Mouse (Mus musculus) fat pad, adult 2 months (tissue): ENCODE measurements around the gene Stim1.
"Not testable (repeated sequence)": the region's sequence is repeated elsewhere in the genome, so short reads cannot be mapped to it uniquely, and the experiment has no call there.

Experiments used
- DNase-seq: peaks from one replicate; pipeline ENCODE4 v3.0.0-alpha.2; 2011; ENCODE audit warnings: low read depth, low spot score; ENCODE audit errors: extremely low read depth

Gene Stim1

DNA sequence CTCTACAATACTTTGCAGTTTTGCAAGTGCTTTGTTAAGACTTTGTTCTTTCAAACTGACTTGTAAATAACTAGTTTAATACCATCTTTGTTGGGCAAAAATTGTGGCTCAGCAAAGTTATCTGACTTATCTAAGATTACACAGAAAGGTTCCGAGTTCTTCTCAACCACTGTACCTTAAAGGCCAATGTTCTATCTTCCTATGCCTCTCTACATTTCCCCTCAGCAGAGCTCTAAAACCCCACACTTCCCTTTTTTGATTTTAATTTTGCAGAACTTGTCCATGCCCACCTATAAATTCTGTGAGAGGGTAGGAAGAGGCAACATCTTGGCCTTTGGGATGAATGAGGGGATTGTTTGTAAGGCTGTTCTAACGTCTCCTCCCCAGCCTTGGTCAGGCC, 166.7 kb downstream of the Stim1 start:
- DNase-seq, result no peak

DNA sequence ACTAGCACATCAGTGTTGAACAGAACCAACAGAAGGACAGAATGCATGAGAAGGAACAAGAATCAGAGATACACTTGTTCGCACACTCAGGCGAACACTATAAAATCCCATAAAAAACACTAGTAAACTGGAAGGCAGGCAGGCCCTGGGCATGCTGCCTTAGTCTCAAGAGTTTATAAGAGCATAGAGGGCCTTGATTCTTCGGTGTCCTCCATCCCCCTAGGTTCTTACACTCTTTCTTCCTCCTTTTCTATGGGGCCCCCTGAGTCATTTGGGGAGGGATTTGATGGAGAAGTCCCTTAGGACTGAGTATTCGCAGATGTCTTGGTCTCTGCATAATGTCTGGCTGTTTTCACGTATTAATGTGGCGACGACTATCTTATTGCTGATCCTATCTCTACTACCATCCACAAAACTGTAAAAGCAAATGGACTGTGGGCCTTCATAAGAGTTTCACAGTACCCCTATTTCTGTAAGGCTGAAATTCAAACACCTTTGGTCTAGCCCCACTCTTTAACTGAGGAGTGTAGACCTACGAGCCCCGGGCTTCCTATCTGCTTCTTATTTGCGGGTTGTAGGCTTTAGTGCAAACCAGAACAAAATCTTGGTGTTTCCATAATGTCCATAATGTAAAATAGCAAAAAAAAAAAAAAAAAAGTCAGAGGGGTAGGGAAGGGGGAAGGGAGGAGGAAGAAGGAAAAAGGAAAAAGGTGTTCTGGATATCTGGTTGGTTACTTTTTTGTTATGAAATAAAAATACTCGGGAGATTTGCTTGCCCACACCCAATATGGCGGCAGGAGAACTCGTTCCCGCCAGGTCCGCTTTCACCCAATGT, 173.4 kb downstream of the Stim1 start:
- DNase-seq, result no peak

DNA sequence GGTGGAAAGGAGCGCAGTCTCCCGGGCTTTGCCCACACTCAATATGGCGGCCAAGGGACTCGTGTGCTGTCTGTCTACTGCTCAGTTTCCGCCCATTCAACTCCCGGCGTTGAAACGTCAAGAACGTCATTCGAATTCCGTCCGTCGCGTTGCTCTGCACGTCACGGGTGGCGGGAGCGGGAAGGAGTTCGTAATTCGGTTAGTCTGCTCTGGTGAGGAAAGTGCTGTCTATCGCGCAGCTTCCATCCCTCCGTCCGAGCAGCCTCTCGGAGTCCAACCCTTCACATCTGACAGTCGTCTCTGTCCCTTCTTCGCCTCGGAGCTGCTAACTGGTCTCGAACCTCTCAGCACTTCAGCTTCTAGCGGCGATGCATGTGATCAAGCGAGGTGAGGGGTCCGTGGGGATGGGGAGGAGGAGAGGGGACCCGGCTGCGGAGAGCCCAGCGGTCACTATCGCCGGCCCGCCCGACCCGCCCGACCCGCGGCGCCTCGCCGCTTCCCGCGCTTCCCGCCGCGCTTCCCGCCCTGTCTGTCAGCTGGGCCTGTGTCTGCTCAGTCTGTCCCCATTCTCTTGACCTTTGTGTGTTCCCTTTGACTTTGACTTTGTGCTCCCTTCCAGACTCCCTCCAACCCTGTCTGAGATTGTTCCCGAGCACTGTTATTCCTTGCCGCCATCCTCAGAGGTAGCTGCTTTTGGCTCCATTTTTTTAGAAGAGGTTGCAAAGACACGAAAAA, 174.2 kb downstream of the Stim1 start, which contains the start of gene Rrm1:
Gene Rrm1 (plus strand): TSS at position 39 of the 735 bp plus-strand sequence.
- DNase-seq, result peak; percentile 79

DNA sequence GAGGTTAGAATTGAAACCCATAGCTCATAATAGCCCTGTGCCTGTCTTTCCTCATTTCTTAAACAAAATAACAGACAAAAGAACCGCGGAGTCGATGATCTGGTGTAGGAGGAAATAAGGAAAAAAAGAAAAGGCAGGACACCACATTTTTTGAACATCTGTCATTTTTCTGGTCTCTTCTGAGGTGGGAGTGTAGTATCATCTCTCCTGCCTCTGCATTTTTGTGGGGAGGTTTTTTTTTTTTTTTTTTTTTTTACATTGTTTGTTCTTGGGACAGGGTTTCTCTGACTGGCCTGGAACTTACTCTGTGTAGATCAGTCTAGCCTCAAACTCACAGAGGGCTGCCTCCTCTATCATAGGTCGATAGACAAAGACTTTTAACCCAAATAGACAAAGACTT, 174.8 kb downstream of the Stim1 start:
- no peak for DNase-seq

DNA sequence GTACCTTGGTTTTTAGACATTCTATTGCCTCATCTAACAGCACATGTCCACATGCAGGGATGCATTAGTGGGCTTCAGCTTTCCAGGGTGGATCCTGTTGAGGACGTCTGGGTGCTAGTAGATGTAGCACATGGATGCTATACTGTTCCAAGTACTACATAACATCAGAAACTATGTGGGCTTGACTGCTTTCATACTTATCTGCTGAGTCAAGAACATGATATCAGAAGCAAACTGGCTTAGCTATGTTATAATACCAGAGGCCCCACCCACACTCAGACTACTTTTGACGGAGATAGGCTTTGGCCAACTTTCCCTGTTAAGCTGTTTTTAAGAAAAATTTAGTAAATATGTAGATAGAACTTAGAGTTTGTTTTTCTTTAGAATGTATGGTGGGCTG, 176.7 kb downstream of the Stim1 start:
- DNase-seq, result no peak

DNA sequence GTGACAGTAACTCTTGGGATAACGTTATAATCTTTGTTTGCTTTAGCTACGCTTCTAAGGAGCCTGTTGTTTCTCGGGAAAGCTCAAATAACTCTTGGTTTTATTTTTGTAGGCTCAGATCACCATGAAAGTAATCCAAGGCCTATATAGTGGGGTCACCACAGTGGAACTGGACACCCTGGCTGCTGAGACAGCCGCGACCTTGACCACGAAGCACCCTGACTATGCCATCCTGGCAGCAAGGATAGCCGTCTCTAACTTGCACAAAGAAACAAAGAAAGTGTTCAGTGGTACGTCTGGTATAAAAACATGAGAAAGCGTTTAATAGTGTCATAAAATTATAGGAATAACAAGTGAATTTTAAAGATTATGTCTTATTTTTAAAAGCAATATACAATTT, 178.8 kb downstream of the Stim1 start:
- DNase-seq, result no peak

DNA sequence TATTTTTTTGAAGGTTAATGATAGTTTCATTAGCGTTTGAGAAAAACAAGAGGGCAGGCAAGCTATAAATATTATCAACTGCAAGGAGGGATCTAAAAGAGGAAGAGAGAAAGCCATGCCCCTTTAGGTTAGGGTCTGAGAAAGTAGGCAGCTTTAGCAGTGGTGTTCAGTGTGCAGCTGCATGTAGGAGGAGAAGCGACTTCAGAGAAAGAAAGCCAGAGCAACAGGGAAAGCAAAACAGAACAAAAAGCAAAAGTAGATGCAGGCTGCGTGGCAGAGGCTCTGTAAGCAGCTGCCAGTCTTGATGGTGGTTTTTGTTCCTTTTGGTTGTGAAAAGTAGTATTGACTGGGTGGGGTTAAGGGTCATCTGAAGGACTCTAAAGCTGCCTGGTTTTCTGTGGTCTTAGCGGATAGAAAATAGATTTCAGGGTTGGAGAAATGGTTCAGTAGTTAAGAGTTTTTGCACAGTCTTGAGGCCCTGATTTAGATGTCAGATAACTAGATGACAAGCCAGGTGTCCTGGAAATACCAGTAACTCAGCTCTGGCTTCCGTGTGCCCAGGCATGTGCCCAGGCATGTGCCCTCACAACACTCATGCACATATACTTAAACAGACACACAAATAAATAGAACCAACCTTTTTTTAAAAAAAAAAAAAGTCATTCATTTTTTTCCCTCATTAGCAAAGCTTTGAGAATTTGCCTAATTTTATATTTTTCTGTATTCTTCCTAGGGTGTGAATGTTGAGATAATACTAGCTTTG, 191.2 kb downstream of the Stim1 start:
- DNase-seq, result no peak

DNA sequence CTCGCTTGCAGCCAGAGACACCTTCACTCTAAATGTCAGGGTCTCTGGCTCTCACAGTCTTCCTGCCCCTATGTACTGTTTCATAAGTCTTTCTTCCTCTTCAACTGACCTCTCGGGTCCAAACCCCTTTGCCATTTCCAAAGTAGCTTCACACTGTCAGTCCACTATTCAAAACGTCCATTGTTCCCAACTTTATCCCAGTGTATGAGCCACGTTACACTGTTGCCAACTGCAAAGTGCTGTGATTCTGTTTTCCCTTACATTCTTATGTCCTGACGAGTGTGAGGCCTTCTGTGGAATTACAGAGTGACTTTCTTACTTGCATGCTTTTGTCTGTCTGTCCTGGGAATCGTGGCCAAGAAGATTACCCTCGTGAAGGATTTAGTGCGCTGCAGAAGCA, 200.0 kb downstream of the Stim1 start:
- DNase-seq, result no peak

DNA sequence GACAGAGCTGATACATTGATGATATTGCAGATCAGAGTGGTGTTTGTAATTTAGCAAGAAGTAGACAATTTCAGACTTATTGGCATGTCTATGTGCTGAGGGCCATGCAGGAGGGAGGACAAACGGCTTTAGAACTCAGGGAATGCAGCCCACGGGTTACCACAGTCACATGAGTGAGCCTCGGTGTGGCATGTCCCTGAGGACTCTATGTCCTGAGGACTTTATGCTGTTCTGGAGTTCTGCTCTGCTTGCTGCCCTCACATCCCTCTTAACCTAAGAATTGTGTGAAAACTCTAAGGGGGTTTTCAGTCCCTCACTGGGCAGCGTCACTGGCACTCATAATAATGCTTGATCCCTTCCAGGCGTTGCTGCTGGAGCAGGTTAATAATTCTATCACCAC, 205.1 kb downstream of the Stim1 start:
- DNase-seq, result no peak

DNA sequence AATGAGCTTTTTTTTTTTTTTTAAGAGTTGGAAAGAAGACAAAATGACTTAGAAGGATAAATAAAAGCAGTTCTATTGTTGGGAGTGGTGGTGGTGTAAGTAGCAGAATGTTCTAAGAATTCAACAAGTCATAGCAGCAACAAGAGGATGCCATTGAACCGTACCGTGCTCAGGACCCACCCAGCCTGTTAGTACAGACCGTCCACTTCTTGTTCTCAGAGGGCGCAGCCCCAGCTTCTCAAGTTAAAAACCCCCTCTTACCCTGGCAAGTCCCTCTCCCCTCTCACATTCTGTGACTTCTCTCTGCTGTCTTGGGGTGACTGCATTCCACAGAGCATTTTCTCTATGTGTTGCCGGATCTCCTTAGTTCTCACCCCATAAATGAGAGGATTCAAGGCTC, 209.0 kb downstream of the Stim1 start:
- no peak for DNase-seq

DNA sequence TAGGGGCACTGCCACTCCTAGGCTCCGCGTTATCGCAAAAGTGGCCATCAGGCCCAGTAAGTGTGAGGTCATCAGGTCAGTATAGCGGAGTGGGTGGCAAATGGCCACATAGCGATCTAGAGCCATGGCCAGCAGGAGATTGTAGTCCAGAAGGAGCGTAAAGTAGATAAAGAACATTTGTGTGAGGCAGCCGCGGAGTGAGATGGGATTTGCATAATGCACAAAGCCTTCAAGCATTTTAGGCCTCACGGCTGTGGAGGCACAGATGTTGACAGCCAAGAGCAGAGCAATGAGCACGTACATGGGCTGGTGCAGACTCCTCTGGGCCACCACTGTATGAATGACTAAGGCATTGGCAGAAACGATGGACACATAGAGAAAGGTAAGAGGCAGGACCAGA, 209.8 kb downstream of the Stim1 start:
- no peak for DNase-seq

DNA sequence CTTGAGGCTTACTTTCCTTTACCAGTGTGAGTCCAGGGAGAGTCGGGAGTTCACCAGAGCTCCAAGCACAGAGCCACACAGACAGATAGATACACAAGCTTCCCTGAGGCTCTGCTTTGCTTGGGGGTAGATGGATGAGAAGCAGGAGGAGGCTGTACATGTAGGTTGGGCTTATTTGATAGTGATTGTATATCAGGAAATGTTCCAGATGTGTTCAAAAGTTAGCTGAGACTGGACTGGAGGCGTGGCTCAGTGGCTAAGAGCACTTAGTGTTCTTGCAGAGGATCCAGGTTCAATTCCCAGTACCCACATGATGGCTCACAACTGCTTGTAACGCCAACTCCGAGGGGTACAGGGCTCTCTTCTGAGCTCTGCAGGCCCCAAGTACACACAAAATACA, 210.8 kb downstream of the Stim1 start:
- DNase-seq, result no peak

DNA sequence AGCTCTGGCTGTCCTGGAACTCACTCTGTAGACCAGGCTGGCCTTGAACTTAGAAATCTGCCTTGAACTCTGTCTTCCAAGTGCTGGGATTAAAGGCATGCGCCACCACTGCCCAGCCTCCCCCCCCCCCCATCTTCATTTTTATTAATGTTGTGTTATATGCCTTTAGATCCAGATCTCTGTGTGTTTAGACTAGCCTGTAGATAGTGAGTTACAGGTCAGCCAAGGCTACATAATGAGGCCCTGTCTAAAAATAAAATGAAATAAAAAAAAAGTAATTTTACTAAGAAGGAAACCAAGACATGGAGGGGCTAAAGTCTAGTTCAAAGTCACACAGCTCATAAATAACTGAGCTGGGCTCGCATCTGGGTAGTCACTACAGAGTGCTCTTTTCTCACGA, 211.3 kb downstream of the Stim1 start:
- no peak for DNase-seq

DNA sequence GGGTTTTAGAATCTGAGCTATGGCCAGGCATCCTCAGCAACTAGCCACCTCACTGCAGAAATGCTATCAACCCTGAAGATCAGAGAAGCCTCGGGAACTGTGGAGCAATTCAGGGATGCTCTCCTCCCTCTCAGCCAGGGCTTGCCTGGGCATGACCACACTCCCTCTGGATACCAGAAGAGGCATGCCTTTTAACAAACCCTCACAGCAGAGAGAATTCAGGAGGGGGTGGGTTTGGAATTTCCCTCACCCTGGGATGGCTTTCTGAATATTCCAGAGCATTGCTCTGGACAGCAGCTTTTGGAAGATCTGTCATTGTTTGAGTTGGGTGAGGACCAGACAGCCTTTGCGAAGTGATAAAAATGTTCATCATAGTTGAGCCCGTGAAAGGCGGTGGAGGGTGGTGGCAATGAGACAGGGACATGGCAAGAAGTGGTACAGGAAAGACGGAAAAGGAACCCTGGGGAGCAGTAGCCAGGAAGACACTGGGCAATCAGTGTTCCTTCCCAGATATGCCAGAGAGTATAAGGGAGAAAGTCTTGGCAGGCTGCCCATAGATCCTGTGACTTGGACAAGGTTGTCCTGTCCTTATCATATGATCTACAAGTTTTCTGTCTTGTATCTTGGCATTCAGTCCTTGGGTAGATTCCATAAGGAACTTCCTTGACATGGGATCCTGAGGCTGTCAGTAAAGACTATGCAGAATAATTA, 211.9 kb downstream of the Stim1 start:
- DNase-seq, result peak; percentile 64

DNA sequence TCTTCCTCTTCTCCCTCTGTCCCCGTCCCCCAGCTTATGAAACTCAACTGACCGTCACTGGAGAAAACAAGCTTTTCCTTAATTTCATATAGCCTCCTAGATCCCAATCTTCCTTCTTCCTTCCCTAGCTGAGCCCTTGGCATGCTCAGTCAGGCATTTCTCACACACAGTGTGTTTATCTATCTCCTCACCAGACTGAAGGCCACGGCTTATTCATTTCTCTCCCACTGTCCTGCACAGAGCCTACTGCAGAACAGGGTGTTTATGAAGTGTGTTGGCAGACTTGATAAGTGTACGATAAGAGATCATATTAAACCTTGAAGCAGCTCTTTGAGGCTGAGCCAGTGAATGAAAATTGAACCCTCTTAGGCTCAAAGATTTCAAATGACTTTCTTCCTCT, 213.2 kb downstream of the Stim1 start:
- no peak for DNase-seq

DNA sequence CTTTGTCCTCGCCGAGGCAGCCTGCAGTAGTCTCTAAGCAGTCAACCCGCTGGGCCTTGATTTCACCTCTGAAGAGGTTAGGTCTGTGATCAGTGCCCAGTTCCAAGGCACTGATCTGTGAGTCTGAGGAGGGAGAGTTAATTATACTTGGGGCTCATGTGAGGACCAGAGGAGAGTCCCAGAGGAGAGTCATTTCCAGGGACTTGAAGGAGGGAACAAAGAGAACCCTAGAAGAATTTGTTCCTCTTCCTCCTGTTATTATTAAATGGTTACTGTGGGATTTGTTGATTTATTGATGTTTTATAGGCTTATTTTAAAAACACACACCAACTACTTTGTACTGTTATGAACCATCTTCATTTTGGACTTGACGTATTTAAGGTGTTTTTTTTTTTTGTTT, 214.0 kb downstream of the Stim1 start, which contains the start of gene Olfr543:
Gene Olfr543 (minus strand): TSS at position 101 of the 400 bp plus-strand sequence.
- DNase-seq, result no peak

DNA sequence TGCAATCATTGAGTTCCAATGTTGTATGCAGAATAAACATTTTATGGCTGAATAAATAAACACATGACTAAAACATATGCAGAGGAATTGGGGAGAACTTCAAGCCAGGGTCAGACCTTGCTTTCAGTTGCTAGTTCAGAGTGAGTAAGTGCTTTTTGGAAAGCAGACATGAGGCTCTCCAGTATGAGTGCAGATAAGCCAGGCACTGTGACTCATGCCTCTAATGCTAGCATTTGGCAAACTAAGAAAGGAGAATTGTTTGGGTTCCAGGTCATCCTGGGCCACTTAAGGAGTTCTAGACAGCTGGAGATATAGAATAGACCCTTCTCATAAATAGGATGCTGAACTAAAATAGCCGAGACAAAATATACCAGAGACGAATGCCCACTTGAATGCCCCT, 216.1 kb downstream of the Stim1 start:
- DNase-seq, result no peak

DNA sequence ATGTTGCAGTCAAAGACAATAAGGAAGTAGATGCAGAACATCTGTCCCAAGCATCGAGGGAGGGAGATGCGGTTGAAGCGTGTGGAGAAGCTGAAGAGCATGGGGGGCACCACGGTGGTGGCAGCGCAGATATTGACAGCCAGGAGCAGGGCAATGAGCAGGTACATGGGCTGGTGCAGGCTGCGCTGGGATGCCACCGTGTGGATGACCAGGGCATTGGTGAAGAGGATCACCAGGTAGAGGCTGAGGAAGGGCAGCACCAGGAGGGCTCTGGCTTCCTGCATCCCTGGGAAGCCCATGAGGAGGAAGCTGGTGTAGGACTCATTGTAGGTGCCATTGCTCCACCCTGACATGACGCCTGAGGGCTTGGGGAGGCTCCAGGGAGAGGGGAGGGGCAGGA, 217.2 kb downstream of the Stim1 start:
- DNase-seq, result not testable (repeated sequence)

DNA sequence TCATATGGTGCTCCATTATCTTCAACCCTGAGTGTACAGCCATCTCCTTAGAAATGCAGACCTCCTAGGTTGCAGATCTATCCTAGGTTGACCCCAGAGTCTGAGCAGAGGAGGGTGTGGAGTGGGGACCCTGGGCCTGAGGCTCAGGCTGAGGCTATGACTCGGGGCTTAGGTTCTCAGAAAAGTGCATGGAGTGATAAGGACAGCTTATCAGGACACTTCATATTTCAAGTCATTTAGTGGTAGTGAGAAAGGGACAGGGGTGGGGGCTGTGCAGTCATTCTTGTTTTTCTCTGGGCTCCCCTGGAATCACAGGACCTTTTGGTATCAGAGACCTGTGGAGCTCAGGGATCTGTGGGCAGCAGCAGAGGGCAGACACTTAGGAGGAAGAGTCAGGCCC, 218.5 kb downstream of the Stim1 start:
- DNase-seq, result no peak
